Mouse (Mus musculus) liver, embryonic 13.5 days (tissue): Measurements from ENCODE around the gene Fam149b. TPM values are rescaled to one million over a fixed set of nuclear protein-coding genes. Genes with fewer than 3 reads are reported as not detected.

Experiments
- ATAC-seq: fragments of 200-750 bp; cut with Nextera tagmentation; 2 replicates; pipeline ENCODE4 v1.8.0; 2017; ENCODE audit warnings: low read depth, mild to moderate bottlenecking, moderate number of reproducible peaks, moderate library complexity
- DNase-seq: peaks from one replicate; pipeline ENCODE4 v3.0.0; 2022
- H3K27ac ChIP-seq: fragments of 300-500 bp; sonication (generic); 2 replicates; pipeline ENCODE4 v1.5.1; 2015; ENCODE audit warnings: moderate library complexity, mild to moderate bottlenecking, inconsistent platforms
- H3K27me3 ChIP-seq: fragments of 300-500 bp; sonication (generic); 2 replicates; pipeline ENCODE4 v1.6.1; 2015; ENCODE audit warnings: mild to moderate bottlenecking, inconsistent platforms
- H3K36me3 ChIP-seq: fragments of 300-500 bp; sonication (generic); 2 replicates; pipeline ENCODE4 v1.6.1; 2015; ENCODE audit warnings: mild to moderate bottlenecking, inconsistent platforms
- H3K4me1 ChIP-seq: fragments of 300-500 bp; sonication (generic); replicated peaks from 2 replicates; pipeline ENCODE4 v1.6.1; 2015; ENCODE audit warnings: inconsistent platforms
- H3K4me2 ChIP-seq: fragments of 300-500 bp; sonication (generic); 2 replicates; pipeline ENCODE4 v1.6.1; 2015; ENCODE audit warnings: inconsistent platforms, mild to moderate bottlenecking, moderate library complexity
- H3K4me3 ChIP-seq: fragments of 300-500 bp; sonication (generic); replicated peaks from 2 replicates; pipeline ENCODE4 v1.5.1; 2015; ENCODE audit warnings: mild to moderate bottlenecking, inconsistent platforms
- H3K9ac ChIP-seq: fragments of 300-500 bp; sonication (generic); 2 replicates; pipeline ENCODE4 v1.6.1; 2015; ENCODE audit warnings: mild to moderate bottlenecking, inconsistent platforms
- H3K9me3 ChIP-seq: fragments of 300-500 bp; sonication (generic); replicated peaks from 2 replicates; pipeline ENCODE4 v1.6.1; 2016; ENCODE audit warnings: inconsistent platforms
- WGBS: fragments of 180-500 bp; shearing (Covaris S2); methylation state at CpG from one replicate; pipeline ENCODE4 v1.1.7; 2015; ENCODE audit not compliant: insufficient replicate concordance; 5-methylcytosine and 5-hydroxymethylcytosine counted together
- polyA plus RNA-seq: library from polyadenylated mRNA; unstranded; fragments of >200 nt; fragmentation: Nextera tagmentation; extraction: Ambion mirVana; gene quantifications from 2 replicates; pipeline ENCODE4 v1.2.1, GENCODE M21; 2015

Gene Fam149b
- polyA plus RNA-seq, 1 experiment from 2014 or later, result 8.2 TPM

GRCm38 (mm10) chr14:20392326-20392725, 44.4 kb downstream of the Fam149b start:
- no peak for ATAC-seq
- no peak for DNase-seq
- Histone ChIP-seq H3K9ac (peak overlapping the region; percentile 88), H3K4me1 (peaks cover 37% of the 10 kb centered on the region), H3K9me3 (no peaks in the 10 kb centered on the region), H3K4me2 (peak overlapping the region; percentile 78), H3K27ac (peak overlapping the region; percentile 44; the same call in 1 of the 2 replicates), H3K27me3 (no peaks in the 10 kb centered on the region), H3K4me3 (peak overlapping the region; percentile 27; the same call in 1 of the 2 replicates), H3K36me3 (peaks cover 27% of the 10 kb centered on the region)
- WGBS, result 38% methylated on average over 4 of the region's 4 CpGs

- H3K9me3 ChIP-seq, result no peaks in the 10 kb centered on the region
- peaks cover 23% of the 10 kb centered on the region for H3K36me3 ChIP-seq
- peak within 1 kb of the TSS; percentile 77 for H3K4me3 ChIP-seq
- peak within 1 kb of the TSS; percentile 86 for H3K27ac ChIP-seq
- H3K4me1 ChIP-seq, result peaks cover 30% of the 10 kb centered on the region
- no peaks in the 10 kb centered on the region for H3K27me3 ChIP-seq
- DNase-seq (peak; percentile 94), ATAC-seq (peak; percentile 96)
- peak within 1 kb of the TSS; percentile 78 for H3K4me2 ChIP-seq
- WGBS, result under 1% methylated on average over 68 of the region's 68 CpGs
- H3K9ac ChIP-seq, result peak within 1 kb of the TSS; percentile 88
Observed at GRCm38 (mm10) chr14:20393205-20393913, 45.4 kb downstream of the Fam149b start, which contains the start of gene Mrps16. Gene Mrps16 (minus strand): TSS chr14:20393634.

- H3K27ac ChIP-seq, result no peak overlapping the region
- no peak overlapping the region for H3K4me2 ChIP-seq
- H3K36me3 ChIP-seq, result no peaks in the 10 kb centered on the region
- no peak for ATAC-seq
- no peak overlapping the region for H3K4me3 ChIP-seq
- DNase-seq, result no peak
- no peaks in the 10 kb centered on the region for H3K27me3 ChIP-seq
- WGBS, result 77% methylated on average over 9 of the region's 9 CpGs
- no peaks in the 10 kb centered on the region for H3K9me3 ChIP-seq
- peaks cover 16% of the 10 kb centered on the region for H3K4me1 ChIP-seq
- H3K9ac ChIP-seq, result no peak overlapping the region
Observed at GRCm38 (mm10) chr14:20397220-20397619, 49.3 kb downstream of the Fam149b start.

GRCm38 (mm10) chr14:20398864-20399263, 50.9 kb downstream of the Fam149b start:
- no peak overlapping the region for H3K27ac ChIP-seq
- peaks cover 6% of the 10 kb centered on the region for H3K4me1 ChIP-seq
- DNase-seq (no peak), ATAC-seq (no peak)
- no peaks in the 10 kb centered on the region for H3K27me3 ChIP-seq
- H3K9me3 ChIP-seq, result no peaks in the 10 kb centered on the region
- 40% methylated on average over 4 of the region's 4 CpGs for WGBS
- H3K4me3 ChIP-seq, result no peak overlapping the region
- H3K36me3 ChIP-seq, result no peaks in the 10 kb centered on the region
- H3K9ac ChIP-seq, result no peak overlapping the region
- H3K4me2 ChIP-seq, result no peak overlapping the region

GRCm38 (mm10) chr14:20400071-20400470, 52.1 kb downstream of the Fam149b start:
- WGBS, result 21% methylated on average over 1 of the region's 1 CpGs
- H3K36me3 ChIP-seq, result no peaks in the 10 kb centered on the region
- DNase-seq (peak; percentile 31), ATAC-seq (peak; percentile 62)
- no peak overlapping the region for H3K4me3 ChIP-seq
- H3K9ac ChIP-seq, result no peak overlapping the region
- H3K9me3 ChIP-seq, result no peaks in the 10 kb centered on the region
- no peak overlapping the region for H3K4me2 ChIP-seq
- H3K27ac ChIP-seq, result no peak overlapping the region
- no peaks in the 10 kb centered on the region for H3K4me1 ChIP-seq
- H3K27me3 ChIP-seq, result no peaks in the 10 kb centered on the region

- Histone ChIP-seq H3K9ac (no peak overlapping the region), H3K36me3 (no peaks in the 10 kb centered on the region), H3K27ac (no peak overlapping the region), H3K4me1 (no peaks in the 10 kb centered on the region), H3K4me2 (no peak overlapping the region), H3K27me3 (no peaks in the 10 kb centered on the region), H3K4me3 (no peak overlapping the region), H3K9me3 (no peaks in the 10 kb centered on the region)
- no peak for ATAC-seq
- whole genome bisulfite sequencing, result 49% methylated on average over 7 of the region's 7 CpGs
- no peak for DNase-seq
Observed at GRCm38 (mm10) chr14:20422257-20422656, 74.3 kb downstream of the Fam149b start.

- no peak overlapping the region for H3K4me2 ChIP-seq
- H3K9ac ChIP-seq, result no peak overlapping the region
- DNase-seq (no peak), ATAC-seq (no peak)
- H3K27ac ChIP-seq, result no peak overlapping the region
- WGBS, result 70% methylated on average over 6 of the region's 6 CpGs
- no peaks in the 10 kb centered on the region for H3K9me3 ChIP-seq
- H3K4me1 ChIP-seq, result no peaks in the 10 kb centered on the region
- H3K36me3 ChIP-seq, result no peaks in the 10 kb centered on the region
- H3K4me3 ChIP-seq, result no peak overlapping the region
- no peaks in the 10 kb centered on the region for H3K27me3 ChIP-seq
Observed at GRCm38 (mm10) chr14:20423046-20423445, 75.1 kb downstream of the Fam149b start.

GRCm38 (mm10) chr14:20428593-20428992, 80.6 kb downstream of the Fam149b start:
- Histone ChIP-seq H3K4me1 (no peaks in the 10 kb centered on the region), H3K4me2 (no peak overlapping the region), H3K9me3 (no peaks in the 10 kb centered on the region), H3K27ac (no peak overlapping the region), H3K36me3 (no peaks in the 10 kb centered on the region), H3K27me3 (no peaks in the 10 kb centered on the region), H3K9ac (no peak overlapping the region), H3K4me3 (no peak overlapping the region)
- DNase-seq (no peak), ATAC-seq (no peak)
- 20% methylated on average over 1 of the region's 1 CpGs for WGBS

- DNase-seq (no peak), ATAC-seq (no peak)
- no peak overlapping the region for H3K4me2 ChIP-seq
Observed at GRCm38 (mm10) chr14:20429833-20430232, 81.9 kb downstream of the Fam149b start.

GRCm38 (mm10) chr14:20431726-20432125, 83.8 kb downstream of the Fam149b start:
- DNase-seq, result no peak

More at GRCm38 (mm10) chr14:20429833-20430232, 81.9 kb downstream of the Fam149b start:
- H3K4me3 ChIP-seq, result no peak overlapping the region
- no peaks in the 10 kb centered on the region for H3K9me3 ChIP-seq
- no peak overlapping the region for H3K27ac ChIP-seq
- H3K9ac ChIP-seq, result no peak overlapping the region
- H3K4me1 ChIP-seq, result no peaks in the 10 kb centered on the region
- H3K27me3 ChIP-seq, result no peaks in the 10 kb centered on the region
- no peaks in the 10 kb centered on the region for H3K36me3 ChIP-seq
- WGBS, result 43% methylated on average over 1 of the region's 1 CpGs

GRCm38 (mm10) chr14:20432420-20432819, 84.5 kb downstream of the Fam149b start:
- H3K4me3 ChIP-seq, result no peak overlapping the region
- DNase-seq (no peak), ATAC-seq (no peak)
- 70% methylated on average over 4 of the region's 4 CpGs for WGBS
- H3K27me3 ChIP-seq, result no peaks in the 10 kb centered on the region
- H3K4me2 ChIP-seq, result no peak overlapping the region
- no peaks in the 10 kb centered on the region for H3K36me3 ChIP-seq
- H3K9me3 ChIP-seq, result no peaks in the 10 kb centered on the region
- H3K27ac ChIP-seq, result no peak overlapping the region
- no peak overlapping the region for H3K9ac ChIP-seq
- H3K4me1 ChIP-seq, result no peaks in the 10 kb centered on the region

More at GRCm38 (mm10) chr14:20431726-20432125, 83.8 kb downstream of the Fam149b start:
- no peak overlapping the region for H3K9ac ChIP-seq
- no peak overlapping the region for H3K4me2 ChIP-seq
- no peak overlapping the region for H3K4me3 ChIP-seq
- no peak overlapping the region for H3K27ac ChIP-seq
- H3K9me3 ChIP-seq, result no peaks in the 10 kb centered on the region
- H3K36me3 ChIP-seq, result no peaks in the 10 kb centered on the region
- no peak for ATAC-seq
- no peaks in the 10 kb centered on the region for H3K4me1 ChIP-seq
- WGBS, result 60% methylated on average over 6 of the region's 6 CpGs
- H3K27me3 ChIP-seq, result no peaks in the 10 kb centered on the region
